Mouse (Mus musculus): ENCODE data around the gene Hdac8. TPM values are rescaled to one million over a fixed set of nuclear protein-coding genes. Genes with fewer than 3 reads are reported as not detected.
A peak's percentile ranks its signal among the peaks of the same experiment; 100 is the strongest.

Hdac8 gene
- polyA plus RNA-seq (2015; fragmentation: Nextera tagmentation; extraction: Ambion mirVana) = 5.3 and 5.7 TPM in 2 replicates

DNA sequence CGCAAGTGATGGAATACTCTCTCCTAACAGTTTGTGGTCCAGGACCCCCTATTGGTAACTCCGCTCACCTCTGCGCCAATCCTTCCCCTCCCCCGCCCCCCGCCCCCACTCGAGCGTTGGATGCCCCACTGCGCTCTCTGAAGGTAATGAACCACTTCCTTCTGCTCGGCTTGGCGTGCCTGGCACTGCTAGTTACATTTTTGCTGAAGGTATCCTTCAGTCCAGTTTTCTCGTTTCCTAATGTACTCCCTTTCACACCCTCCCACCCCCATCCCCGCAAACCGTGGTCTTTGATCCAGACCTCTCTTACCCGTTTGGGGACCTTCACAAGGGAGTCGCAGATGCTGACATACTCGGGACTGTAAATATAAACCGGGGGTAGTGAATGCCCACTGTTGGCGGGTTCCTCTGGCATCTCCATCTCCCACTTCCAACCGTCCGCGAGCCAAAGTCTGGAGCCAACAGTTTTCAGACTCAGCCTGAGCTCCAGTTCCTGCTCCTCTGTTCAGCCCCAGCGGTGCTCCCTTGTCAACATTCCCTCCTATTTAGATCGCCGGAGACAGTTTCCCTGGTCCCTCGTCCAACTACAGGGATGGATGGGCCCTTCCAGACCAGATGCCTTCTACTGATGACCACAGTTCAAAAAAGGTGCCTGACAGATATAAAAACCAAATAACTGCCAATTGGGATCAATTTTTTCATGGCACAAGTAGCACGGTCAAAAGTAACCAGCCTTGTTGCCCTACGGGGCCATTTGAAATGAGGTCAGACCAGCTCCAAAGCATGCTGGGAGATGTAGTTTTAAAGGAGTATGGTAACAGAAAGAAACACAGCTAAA is at the start of gene Hdac8:
TSS of gene Hdac8 (minus strand) at position 716 of the 838 bp plus-strand sequence.
- H3K36me3 ChIP-seq (ENCODE audit: control insufficient read depth, insufficient read depth) = no peaks in the 10 kb centered on the region
- H3K4me2 ChIP-seq (ENCODE audit: low read depth, low read length) = peak within 1 kb of the TSS; percentile 68
- H3K4me1 ChIP-seq (ENCODE audit: control insufficient read depth, insufficient read depth, low read length) = peaks cover 5% of the 10 kb centered on the region; the same call in 1 of the 2 replicates
- H3K9me3 ChIP-seq (replicated peaks; ENCODE audit: control insufficient read depth, low read length) = no peaks in the 10 kb centered on the region
- H3K27me3 ChIP-seq (ENCODE audit: control insufficient read depth, insufficient read depth, low read length) = peaks cover 7% of the 10 kb centered on the region; the same call in 1 of the 2 replicates
- H3K9ac ChIP-seq (ENCODE audit: low read length) = peak within 1 kb of the TSS; percentile 70
- peak within 1 kb of the TSS; percentile 21; the same call in 1 of the 2 replicates for H3K27ac ChIP-seq (ENCODE audit: low read length)
- peak within 1 kb of the TSS; percentile 68 for H3K4me3 ChIP-seq (ENCODE audit: low read length)
- ATAC-seq (replicated peaks; ENCODE audit: extremely low read depth, insufficient read depth, low FRiP score) = peak; percentile 77
- 11% methylated on average over 27 of the region's 27 CpGs for WGBS

DNA sequence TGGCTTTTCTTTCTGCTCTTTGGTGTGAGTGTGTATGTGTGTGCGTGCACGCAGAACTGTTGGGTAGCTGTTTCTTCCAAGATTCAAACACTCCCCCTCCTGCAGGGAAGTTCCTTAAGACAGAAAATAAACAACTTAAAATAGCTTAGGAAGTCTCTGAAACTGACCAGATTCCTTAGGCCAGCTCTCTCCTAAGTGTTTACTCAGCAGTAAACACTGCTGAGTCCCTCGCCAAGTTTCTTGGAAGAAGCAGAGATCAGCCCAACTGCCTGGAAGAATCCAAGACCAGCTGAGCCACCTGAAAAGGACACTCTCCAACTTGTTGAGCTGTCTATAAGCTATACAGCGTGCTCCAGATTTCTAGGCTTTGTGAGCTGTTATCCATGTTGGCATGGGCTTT is 4.0 kb upstream of the Hdac8 start:
- no peaks in the 10 kb centered on the region for H3K36me3 ChIP-seq (ENCODE audit: control insufficient read depth, insufficient read depth)
- no peak overlapping the region for H3K4me2 ChIP-seq (ENCODE audit: low read depth, low read length)
- peaks cover under 1% of the 10 kb centered on the region; the same call in 1 of the 2 replicates for H3K4me1 ChIP-seq (ENCODE audit: control insufficient read depth, insufficient read depth, low read length)
- peaks cover 7% of the 10 kb centered on the region; the same call in 1 of the 2 replicates for H3K27me3 ChIP-seq (ENCODE audit: control insufficient read depth, insufficient read depth, low read length)
- no peak overlapping the region for H3K4me3 ChIP-seq (ENCODE audit: low read length)
- WGBS = 58% methylated on average over 4 of the region's 4 CpGs
- H3K9ac ChIP-seq (ENCODE audit: low read length) = no peak overlapping the region
- no peaks in the 10 kb centered on the region for H3K9me3 ChIP-seq (replicated peaks; ENCODE audit: control insufficient read depth, low read length)
- no peak for ATAC-seq (replicated peaks; ENCODE audit: extremely low read depth, insufficient read depth, low FRiP score)
- no peak overlapping the region for H3K27ac ChIP-seq (ENCODE audit: low read length)

DNA sequence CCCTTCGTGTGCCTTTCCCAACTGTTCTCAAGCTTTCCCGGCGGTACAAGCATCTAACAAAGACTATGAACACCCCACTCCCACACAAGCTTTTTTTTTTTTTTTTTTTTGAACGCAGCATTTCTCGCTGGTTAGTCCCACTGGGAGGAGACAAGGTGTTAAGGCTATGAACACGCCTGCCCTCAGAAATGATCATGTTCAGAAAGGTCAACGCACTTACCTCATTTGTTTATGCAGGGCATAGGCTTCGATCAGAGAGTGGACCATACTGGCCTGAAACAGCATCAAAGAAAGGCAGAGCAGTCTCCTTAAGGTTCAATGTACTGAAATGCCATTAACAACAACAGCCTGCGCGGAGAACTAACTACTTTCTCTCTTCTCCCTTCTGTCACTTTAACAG is 980 bp downstream of the Hdac8 start:
- ATAC-seq (replicated peaks; ENCODE audit: extremely low read depth, insufficient read depth, low FRiP score) = no peak
- WGBS = 23% methylated on average over 10 of the region's 10 CpGs

DNA sequence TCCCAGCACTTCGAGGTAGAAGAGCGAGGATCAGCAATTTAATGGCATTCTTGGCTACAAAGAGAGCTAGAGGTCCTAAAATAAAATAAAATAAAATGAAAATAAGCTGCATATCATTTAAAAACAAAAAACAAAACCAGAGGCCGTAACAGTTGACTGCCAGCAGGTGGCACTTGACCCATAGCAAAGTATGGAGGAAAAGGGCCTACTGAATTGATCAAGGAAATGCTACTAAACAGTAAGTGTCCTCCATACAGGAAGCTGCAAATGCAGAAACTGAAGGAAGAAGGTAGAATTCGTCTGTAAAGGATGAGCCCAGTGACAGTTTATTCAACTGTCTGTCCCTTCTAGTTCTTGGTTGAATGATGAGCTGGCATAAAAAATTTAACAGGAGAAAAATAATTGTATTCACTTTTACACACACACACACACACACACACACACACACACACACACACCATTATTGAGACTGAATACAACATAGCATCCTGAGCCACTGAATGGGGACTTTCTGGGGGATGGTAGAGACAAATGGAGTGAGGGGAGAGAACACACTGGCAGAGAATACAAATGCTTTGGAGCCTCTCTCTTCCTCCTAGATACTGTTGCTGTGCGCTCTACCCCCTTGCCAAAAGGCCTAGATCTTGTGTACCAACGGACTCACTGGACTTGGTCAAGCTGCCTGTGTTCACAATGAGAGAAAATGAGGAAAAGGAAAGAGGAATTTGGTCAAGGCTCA is 11.0 kb downstream of the Hdac8 start:
- ATAC-seq (replicated peaks; ENCODE audit: extremely low read depth, insufficient read depth, low FRiP score) = no peak
- H3K27ac ChIP-seq (ENCODE audit: low read length) = no peak overlapping the region
- no peaks in the 10 kb centered on the region for H3K36me3 ChIP-seq (ENCODE audit: control insufficient read depth, insufficient read depth)
- H3K4me2 ChIP-seq (ENCODE audit: low read depth, low read length) = no peak overlapping the region
- H3K4me1 ChIP-seq (ENCODE audit: control insufficient read depth, insufficient read depth, low read length) = no peaks in the 10 kb centered on the region
- no peak overlapping the region for H3K4me3 ChIP-seq (ENCODE audit: low read length)
- H3K27me3 ChIP-seq (ENCODE audit: control insufficient read depth, insufficient read depth, low read length) = no peaks in the 10 kb centered on the region
- no peak overlapping the region for H3K9ac ChIP-seq (ENCODE audit: low read length)
- 56% methylated on average over 6 of the region's 6 CpGs for WGBS
- H3K9me3 ChIP-seq (replicated peaks; ENCODE audit: control insufficient read depth, low read length) = no peaks in the 10 kb centered on the region

More for the DNA sequence above, 980 bp downstream of the Hdac8 start:
- Histone ChIP-seq H3K4me3 (ENCODE audit: low read length) (peak overlapping the region; percentile 68), H3K36me3 (ENCODE audit: control insufficient read depth, insufficient read depth) (no peaks in the 10 kb centered on the region), H3K4me2 (ENCODE audit: low read depth, low read length) (peak overlapping the region; percentile 68), H3K4me1 (ENCODE audit: control insufficient read depth, insufficient read depth, low read length) (peaks cover 5% of the 10 kb centered on the region; the same call in 1 of the 2 replicates), H3K9me3 (replicated peaks; ENCODE audit: control insufficient read depth, low read length) (no peaks in the 10 kb centered on the region), H3K27ac (ENCODE audit: low read length) (no peak overlapping the region), H3K9ac (ENCODE audit: low read length) (peak overlapping the region; percentile 70), H3K27me3 (ENCODE audit: control insufficient read depth, insufficient read depth, low read length) (peaks cover 4% of the 10 kb centered on the region; the same call in 1 of the 2 replicates)

DNA sequence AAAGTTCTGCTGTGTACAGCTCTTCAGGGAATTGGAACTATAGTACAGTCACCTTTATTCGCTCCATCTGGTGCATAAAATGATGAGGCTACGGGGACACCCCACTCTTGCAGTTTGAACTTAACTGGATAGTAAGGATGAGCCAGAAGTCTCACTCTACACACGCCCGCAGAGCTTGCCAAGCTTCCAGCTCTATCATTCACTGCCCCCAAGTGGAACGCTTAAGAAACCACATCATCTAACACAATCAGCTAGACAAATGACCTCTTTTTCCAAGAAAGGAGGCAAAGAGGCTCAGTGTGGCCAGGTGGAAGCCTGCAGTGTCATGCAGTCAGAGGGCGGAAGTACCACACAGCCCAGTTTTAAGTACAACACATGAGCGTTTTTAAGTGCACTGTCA is 19.6 kb downstream of the Hdac8 start:
- H3K4me1 ChIP-seq (ENCODE audit: control insufficient read depth, insufficient read depth, low read length) = no peaks in the 10 kb centered on the region
- no peak overlapping the region for H3K4me2 ChIP-seq (ENCODE audit: low read depth, low read length)
- 70% methylated on average over 7 of the region's 7 CpGs for WGBS
- no peaks in the 10 kb centered on the region for H3K27me3 ChIP-seq (ENCODE audit: control insufficient read depth, insufficient read depth, low read length)
- no peak overlapping the region for H3K9ac ChIP-seq (ENCODE audit: low read length)
- no peaks in the 10 kb centered on the region for H3K36me3 ChIP-seq (ENCODE audit: control insufficient read depth, insufficient read depth)
- no peak overlapping the region for H3K4me3 ChIP-seq (ENCODE audit: low read length)
- no peak overlapping the region for H3K27ac ChIP-seq (ENCODE audit: low read length)
- ATAC-seq (replicated peaks; ENCODE audit: extremely low read depth, insufficient read depth, low FRiP score) = no peak
- H3K9me3 ChIP-seq (replicated peaks; ENCODE audit: control insufficient read depth, low read length) = no peaks in the 10 kb centered on the region

DNA sequence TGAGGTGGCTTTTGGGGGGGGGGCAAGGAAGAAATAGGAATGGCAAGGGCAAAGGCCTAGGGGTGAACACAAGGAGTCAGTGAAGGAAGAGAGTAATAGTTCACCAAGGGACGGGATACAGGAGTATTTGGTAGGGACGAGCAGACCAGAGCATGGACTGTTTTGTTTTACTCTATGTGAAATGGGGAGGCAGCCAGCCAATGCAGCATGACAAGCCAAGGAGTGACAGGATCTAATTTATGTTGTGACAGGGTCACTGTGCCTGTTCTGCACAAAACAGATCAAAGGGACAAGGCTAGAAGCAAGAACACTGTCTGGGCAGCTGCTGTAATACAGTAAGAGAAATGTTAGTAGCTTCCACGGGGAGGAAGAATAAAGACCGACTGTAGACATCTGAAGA is 25.5 kb downstream of the Hdac8 start:
- Histone ChIP-seq H3K4me1 (ENCODE audit: control insufficient read depth, insufficient read depth, low read length) (no peaks in the 10 kb centered on the region), H3K9me3 (replicated peaks; ENCODE audit: control insufficient read depth, low read length) (no peaks in the 10 kb centered on the region)
- no peak for ATAC-seq (replicated peaks; ENCODE audit: extremely low read depth, insufficient read depth, low FRiP score)

DNA sequence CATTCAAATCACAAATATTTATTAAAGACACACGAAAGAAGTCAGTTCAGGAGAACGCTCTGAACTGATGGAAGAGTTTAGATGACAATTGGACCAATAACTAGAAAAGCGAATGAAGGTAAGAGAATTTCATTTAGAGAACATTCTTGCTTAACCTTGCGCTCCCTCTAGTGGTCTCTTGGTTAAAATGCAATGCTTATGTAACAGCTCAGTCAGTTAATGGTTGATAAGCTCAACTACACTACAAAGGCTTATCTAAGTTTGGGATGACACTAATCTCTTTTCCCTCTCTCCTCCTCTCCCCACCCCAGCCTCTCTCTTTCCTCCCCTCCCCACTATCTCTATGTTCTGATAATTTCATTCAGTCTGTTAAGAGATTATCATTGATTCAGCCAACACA is 26.2 kb downstream of the Hdac8 start:
- Histone ChIP-seq H3K4me2 (ENCODE audit: low read depth, low read length) (no peak overlapping the region), H3K27ac (ENCODE audit: low read length) (no peak overlapping the region), H3K9me3 (replicated peaks; ENCODE audit: control insufficient read depth, low read length) (no peaks in the 10 kb centered on the region), H3K36me3 (ENCODE audit: control insufficient read depth, insufficient read depth) (no peaks in the 10 kb centered on the region), H3K4me1 (ENCODE audit: control insufficient read depth, insufficient read depth, low read length) (no peaks in the 10 kb centered on the region), H3K4me3 (ENCODE audit: low read length) (no peak overlapping the region), H3K9ac (ENCODE audit: low read length) (no peak overlapping the region), H3K27me3 (ENCODE audit: control insufficient read depth, insufficient read depth, low read length) (no peaks in the 10 kb centered on the region)
- WGBS = 27% methylated on average over 4 of the region's 4 CpGs
- ATAC-seq (replicated peaks; ENCODE audit: extremely low read depth, insufficient read depth, low FRiP score) = no peak

More for the DNA sequence above, 25.5 kb downstream of the Hdac8 start:
- 70% methylated on average over 4 of the region's 4 CpGs for WGBS
- H3K27ac ChIP-seq (ENCODE audit: low read length) = no peak overlapping the region
- no peak overlapping the region for H3K4me3 ChIP-seq (ENCODE audit: low read length)
- H3K4me2 ChIP-seq (ENCODE audit: low read depth, low read length) = no peak overlapping the region
- H3K27me3 ChIP-seq (ENCODE audit: control insufficient read depth, insufficient read depth, low read length) = no peaks in the 10 kb centered on the region
- no peaks in the 10 kb centered on the region for H3K36me3 ChIP-seq (ENCODE audit: control insufficient read depth, insufficient read depth)
- H3K9ac ChIP-seq (ENCODE audit: low read length) = no peak overlapping the region

DNA sequence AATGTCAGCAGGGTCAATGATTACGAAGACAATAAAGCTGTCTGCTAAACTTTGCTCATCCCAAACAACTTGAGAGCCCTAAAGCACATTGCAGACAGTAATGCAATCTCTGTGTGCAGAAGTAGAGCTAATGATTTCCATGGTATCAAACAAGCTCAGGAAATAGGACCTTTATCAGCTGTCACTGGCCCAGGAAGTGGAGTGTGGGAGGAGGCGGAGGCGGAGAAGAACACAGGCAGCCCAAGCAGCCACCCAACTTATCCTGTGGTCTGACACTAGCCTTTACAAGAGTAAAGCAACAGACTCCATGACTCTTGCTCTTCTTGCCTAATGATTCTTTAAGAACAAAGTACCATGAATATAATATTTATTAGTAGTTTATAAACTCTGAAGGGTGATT is 26.7 kb downstream of the Hdac8 start:
- Histone ChIP-seq H3K27ac (ENCODE audit: low read length) (no peak overlapping the region), H3K9ac (ENCODE audit: low read length) (no peak overlapping the region), H3K4me2 (ENCODE audit: low read depth, low read length) (no peak overlapping the region), H3K4me1 (ENCODE audit: control insufficient read depth, insufficient read depth, low read length) (no peaks in the 10 kb centered on the region), H3K4me3 (ENCODE audit: low read length) (no peak overlapping the region), H3K27me3 (ENCODE audit: control insufficient read depth, insufficient read depth, low read length) (no peaks in the 10 kb centered on the region), H3K9me3 (replicated peaks; ENCODE audit: control insufficient read depth, low read length) (no peaks in the 10 kb centered on the region), H3K36me3 (ENCODE audit: control insufficient read depth, insufficient read depth) (no peaks in the 10 kb centered on the region)
- 58% methylated on average over 3 of the region's 3 CpGs for WGBS
- no peak for ATAC-seq (replicated peaks; ENCODE audit: extremely low read depth, insufficient read depth, low FRiP score)

DNA sequence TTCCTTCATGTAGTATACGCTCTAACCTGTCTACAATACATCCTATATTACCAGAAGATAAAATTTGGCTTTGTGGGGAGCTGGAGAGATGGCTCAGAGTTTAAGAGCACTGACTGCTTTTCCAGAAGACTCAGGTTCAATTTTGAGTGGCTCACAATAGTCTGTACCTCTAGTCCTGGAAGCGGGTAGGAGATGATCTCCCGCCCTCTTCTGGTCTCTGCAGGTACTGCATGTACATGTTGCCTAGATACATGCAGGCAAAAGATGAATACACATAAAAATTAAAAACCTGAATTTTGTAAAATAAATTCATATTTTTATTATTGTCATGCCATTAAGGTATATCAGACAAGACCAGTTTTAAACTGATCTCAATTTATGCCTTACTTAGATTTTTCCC is 28.4 kb downstream of the Hdac8 start:
- 30% methylated on average over 3 of the region's 3 CpGs for WGBS
- H3K4me2 ChIP-seq (ENCODE audit: low read depth, low read length) = no peak overlapping the region
- H3K4me3 ChIP-seq (ENCODE audit: low read length) = no peak overlapping the region
- H3K9me3 ChIP-seq (replicated peaks; ENCODE audit: control insufficient read depth, low read length) = no peaks in the 10 kb centered on the region
- H3K9ac ChIP-seq (ENCODE audit: low read length) = no peak overlapping the region
- no peaks in the 10 kb centered on the region for H3K36me3 ChIP-seq (ENCODE audit: control insufficient read depth, insufficient read depth)
- no peaks in the 10 kb centered on the region for H3K27me3 ChIP-seq (ENCODE audit: control insufficient read depth, insufficient read depth, low read length)
- no peak for ATAC-seq (replicated peaks; ENCODE audit: extremely low read depth, insufficient read depth, low FRiP score)
- H3K27ac ChIP-seq (ENCODE audit: low read length) = no peak overlapping the region
- no peaks in the 10 kb centered on the region for H3K4me1 ChIP-seq (ENCODE audit: control insufficient read depth, insufficient read depth, low read length)

Measured in heart, embryonic 16.5 days (tissue).